Mouse (Mus musculus) olfactory bulb, adult 2 months (tissue): ENCODE measurements around the gene Asf1b.
A peak's percentile ranks its signal among the peaks of the same experiment; 100 is the strongest.

ENCODE experiments used
- CTCF ChIP-seq: fragments of 200-500 bp; IDR thresholded peaks from 2 replicates; pipeline ENCODE4 v1.5.1; 2012; ENCODE audit warnings: low read depth, mild to moderate bottlenecking, low read length, moderate library complexity; ENCODE audit not compliant: insufficient read depth
- POLR2A ChIP-seq: fragments of 200-500 bp; IDR thresholded peaks from 2 replicates; pipeline ENCODE4 v1.6.1; 2012; ENCODE audit warnings: mild to moderate bottlenecking, low read depth, low read length, moderate library complexity; ENCODE audit not compliant: insufficient read depth

DNA sequence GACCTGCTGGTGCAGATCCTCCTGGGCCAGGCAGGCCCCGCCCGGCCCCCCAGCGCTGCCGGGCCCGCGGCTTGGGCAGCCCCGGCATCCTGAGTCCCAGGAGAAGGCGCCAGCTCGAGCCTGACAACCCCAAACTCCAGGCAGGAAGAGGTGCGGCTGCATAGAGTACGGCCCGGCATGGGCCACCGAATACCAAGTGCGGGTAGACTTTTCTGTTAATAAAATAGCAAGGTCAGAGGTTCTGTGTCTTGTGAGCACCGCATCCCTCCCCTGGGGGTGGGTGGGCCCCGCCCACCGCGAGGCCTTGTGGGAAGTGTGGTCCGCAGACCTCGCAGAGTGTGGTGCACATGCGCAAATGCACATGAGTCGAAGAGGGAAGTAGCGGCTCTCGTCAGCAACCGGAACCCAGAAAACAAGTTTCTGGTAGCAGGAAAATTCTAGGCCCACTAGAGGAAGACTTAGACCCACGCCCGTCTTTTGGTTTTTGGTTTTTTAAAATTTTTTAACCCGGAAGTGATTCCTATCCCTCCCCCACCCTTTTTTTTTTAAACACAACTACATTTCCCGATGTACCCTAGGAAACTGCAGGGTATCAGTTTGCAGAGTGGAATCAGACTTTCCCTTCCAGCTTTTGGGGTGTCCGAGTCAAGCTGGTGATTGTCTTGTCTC, 49.4 kb downstream of the Asf1b start:
- TF ChIP-seq CTCF = no peak
- peak; percentile 43; the same call in 1 of the 2 replicates for TF ChIP-seq POLR2A
